Mouse (Mus musculus) right cerebral cortex, postnatal 36 days (tissue): ENCODE measurements at regions not wholly inside any gene's neighbourhood (a gene's known extent, or its start where the extent isn't known, plus 50 kb on each side); places are given as distances from the start of the nearest gene placed in this dataset.

Experiments used
- DNase-seq, 2 experiments: peaks; one replicate each; pipeline ENCODE4 v3.0.0; 2022; ENCODE audit warnings: low spot score in 2 of 2, mixed read lengths in 1 of 2

DNA sequence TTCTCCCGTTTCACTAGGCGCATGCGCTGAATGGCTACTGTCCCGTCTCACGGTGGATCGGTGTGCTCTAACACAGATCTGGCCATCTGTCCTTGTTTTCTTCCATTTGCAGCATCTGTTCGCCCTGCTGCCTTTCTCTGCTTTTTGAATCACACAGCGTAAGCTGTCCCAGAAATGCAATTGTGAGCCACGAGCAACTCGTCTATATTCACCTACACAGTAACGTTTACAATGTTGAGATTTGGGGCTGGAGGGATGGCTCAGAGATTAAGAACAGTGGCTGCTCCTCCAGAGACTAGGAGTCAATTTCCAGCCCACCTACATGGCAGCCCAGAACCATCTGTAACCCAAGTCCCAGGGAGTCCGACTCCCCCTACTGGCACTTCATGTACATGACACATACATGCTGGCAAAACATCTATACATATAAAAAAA is 72.2 kb upstream of the Cnot2 start:
- peak; percentile 66 to 76 for DNase-seq

DNA sequence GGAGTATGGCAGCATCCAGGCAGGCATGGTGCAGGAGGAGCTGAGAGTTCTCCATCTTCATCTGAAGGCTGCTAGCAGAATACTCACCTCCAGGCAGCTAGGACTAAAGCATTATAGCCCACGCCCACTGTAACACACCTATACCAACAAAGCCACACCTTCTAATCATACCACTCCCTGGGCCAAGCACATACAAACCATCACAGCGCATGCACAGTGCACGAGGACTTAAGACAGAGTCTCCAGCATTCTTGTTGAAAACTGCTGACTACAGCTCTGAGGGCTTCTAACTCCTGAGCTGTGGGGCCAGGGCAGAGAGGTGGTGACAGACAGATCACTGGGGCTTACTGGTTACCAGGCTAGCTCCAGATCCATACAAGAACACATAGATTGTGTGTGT is 68.0 kb upstream of the Cnot2 start:
- DNase-seq = no peak

DNA sequence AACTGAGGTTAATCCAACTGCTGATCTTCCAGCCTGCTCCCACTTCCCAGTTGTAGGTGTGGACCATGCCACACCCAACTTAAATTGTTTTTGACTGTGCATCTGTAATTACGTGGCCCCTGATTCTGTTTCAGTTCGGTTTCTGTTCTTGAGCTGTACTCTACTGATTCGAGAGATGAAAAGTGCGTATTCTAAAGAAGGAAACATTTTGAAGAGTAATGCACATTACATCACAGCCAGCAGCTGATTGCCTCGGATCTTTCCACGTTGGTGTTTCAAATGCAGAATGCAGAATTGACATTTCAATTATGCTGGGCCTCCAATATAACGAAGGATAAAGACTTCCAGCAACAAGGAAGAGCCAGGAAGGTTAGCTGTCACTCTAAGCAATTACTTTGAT is 64.7 kb upstream of the Cnot2 start:
- no peak for DNase-seq

DNA sequence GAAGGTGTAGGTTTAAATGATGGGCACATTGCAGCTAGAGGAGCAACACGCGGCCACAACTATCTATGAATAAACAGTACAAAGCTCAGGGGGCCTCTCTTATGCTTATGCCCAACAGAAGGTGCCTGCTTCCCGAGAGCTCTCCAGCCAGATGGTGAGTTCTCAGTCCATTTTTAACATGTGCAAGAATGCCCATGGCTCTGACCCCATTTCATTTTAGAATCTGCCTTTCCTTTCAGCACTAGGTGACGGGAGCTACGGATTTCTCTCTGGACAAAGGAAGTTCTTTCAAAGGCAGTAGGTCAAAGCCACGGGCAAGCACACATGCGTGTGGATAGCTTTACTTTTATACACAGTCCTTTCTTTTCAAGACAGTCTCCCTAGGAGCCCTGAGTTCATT is 64.3 kb upstream of the Cnot2 start:
- DNase-seq = peak in 1 of 2 experiments; percentile 7

DNA sequence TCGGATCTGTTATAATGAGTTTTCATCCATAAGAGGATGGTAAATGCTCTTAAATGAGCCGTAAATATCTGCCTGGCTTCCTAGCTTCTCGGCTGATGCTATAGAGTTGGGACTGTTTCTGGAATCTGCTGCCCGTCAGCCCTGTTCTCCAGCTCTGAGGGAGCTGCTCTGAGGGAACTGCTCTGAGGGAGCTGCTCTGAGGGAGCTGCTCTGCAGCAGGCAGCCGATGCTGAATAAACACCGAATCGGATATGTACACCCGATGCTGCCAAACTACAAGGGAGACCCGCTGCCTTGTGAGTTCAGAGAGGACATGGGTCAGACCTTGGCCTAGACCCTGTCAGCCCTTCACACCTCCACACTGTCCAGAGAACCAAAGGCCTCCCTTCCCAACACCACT is 63.8 kb upstream of the Cnot2 start:
- no peak for DNase-seq
